Mouse (Mus musculus) E14TG2a.4 (cell line): ENCODE data around the gene Traf1.

Experiments used
- CTCF ChIP-seq: conservative IDR thresholded peaks from 2 replicates; pipeline ENCODE4 v1.5.1; 2014; ENCODE audit warnings: low read length
- NANOG ChIP-seq: IDR thresholded peaks from 2 replicates; pipeline ENCODE4 v1.6.1; 2014; ENCODE audit warnings: borderline replicate concordance, low read length, mixed read lengths
- POU5F1 ChIP-seq: IDR thresholded peaks from 2 replicates; pipeline ENCODE4 v1.6.1; 2014; ENCODE audit warnings: low read length, borderline replicate concordance

DNA sequence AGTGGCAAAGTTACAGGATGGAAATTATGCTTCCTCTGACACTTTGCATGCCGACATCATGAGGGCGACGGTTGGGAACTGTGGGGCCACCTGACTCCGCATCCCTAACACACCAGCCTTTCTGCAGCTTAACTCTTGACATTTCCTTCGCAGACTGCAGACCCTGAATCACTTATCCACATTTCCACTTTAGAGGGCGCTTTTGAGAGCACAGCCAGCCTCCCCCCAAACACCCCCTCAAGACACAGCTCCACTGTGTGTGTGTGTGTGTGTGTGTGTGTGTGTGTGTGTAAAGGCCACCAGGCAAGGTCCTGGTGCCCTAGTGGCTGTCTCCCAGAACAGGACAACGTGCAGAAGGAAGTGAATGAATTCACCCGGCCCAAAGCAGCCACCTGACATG lies 4.2 kb upstream of the Traf1 start:
- TF ChIP-seq CTCF (no peak), POU5F1 (no peak), NANOG (no peak)
